Mouse (Mus musculus) heart, adult 2 months (tissue): ENCODE results near the gene Gm47791.

Source experiments
- CTCF ChIP-seq: fragments of 200-600 bp; IDR thresholded peaks from 2 replicates; pipeline ENCODE4 v1.8.1; 2022; ENCODE audit warnings: antibody characterized with exemption, mild to moderate bottlenecking, moderate library complexity
- EP300 ChIP-seq: fragments of 200-500 bp; IDR thresholded peaks from 2 replicates; pipeline ENCODE4 v1.6.1; 2011; ENCODE audit warnings: low read depth, low read length, control low read depth; ENCODE audit not compliant: insufficient read depth
- POLR2A ChIP-seq: fragments of 200-500 bp; IDR thresholded peaks from 2 replicates; pipeline ENCODE4 v1.6.1; 2011; ENCODE audit warnings: mild to moderate bottlenecking, low read depth, low read length, control low read depth; ENCODE audit not compliant: insufficient read depth

- TF ChIP-seq CTCF = no peak
- no peak for TF ChIP-seq POLR2A
- TF ChIP-seq EP300 = no peak
These were observed 29.5 kb downstream of the Gm47791 start for GRCm38 (mm10) chr1:82741539-82741938.
